Mouse (Mus musculus) limb, embryonic 11.5 days (tissue): ENCODE results near the gene Slc12a9. TPM values are rescaled to one million over a fixed set of nuclear protein-coding genes. Genes with fewer than 3 reads are reported as not detected.
A peak's percentile ranks its signal among the peaks of the same experiment; 100 is the strongest.

Experiments used
- ATAC-seq: fragments of 200-750 bp; cut with Nextera tagmentation; 2 replicates; pipeline ENCODE4 v1.8.0; 2017; ENCODE audit warnings: low read depth; ENCODE audit not compliant: insufficient number of reproducible peaks, low FRiP score, low TSS enrichment
- DNase-seq: peaks from one replicate; pipeline ENCODE4 v3.0.0-alpha.2; 2015; ENCODE audit warnings: low spot score
- H3K27ac ChIP-seq: fragments of 300-500 bp; sonication (generic); replicated peaks from 2 replicates; pipeline ENCODE4 v1.5.1; 2014; ENCODE audit warnings: low read depth, mild to moderate bottlenecking, low read length
- H3K27me3 ChIP-seq: fragments of 300-500 bp; sonication (generic); 2 replicates; pipeline ENCODE4 v1.6.1; 2014; ENCODE audit warnings: mild to moderate bottlenecking, low read length, mixed read lengths; ENCODE audit not compliant: control insufficient read depth, insufficient read depth
- H3K36me3 ChIP-seq: fragments of 300-500 bp; sonication (generic); 2 replicates; pipeline ENCODE4 v1.6.1; 2014; ENCODE audit warnings: mild to moderate bottlenecking, low read length, moderate library complexity, mixed read lengths; ENCODE audit not compliant: control insufficient read depth, insufficient read depth
- H3K4me1 ChIP-seq: fragments of 300-500 bp; sonication (generic); 2 replicates; pipeline ENCODE4 v1.6.1; 2014; ENCODE audit warnings: low read length, mixed read lengths; ENCODE audit not compliant: control insufficient read depth, insufficient read depth
- H3K4me2 ChIP-seq: fragments of 300-500 bp; sonication (generic); 2 replicates; pipeline ENCODE4 v1.6.1; 2014; ENCODE audit warnings: low read depth, mild to moderate bottlenecking, moderate library complexity; ENCODE audit not compliant: severe bottlenecking
- H3K4me3 ChIP-seq: fragments of 300-500 bp; sonication (generic); 2 replicates; pipeline ENCODE4 v1.5.1; 2014; ENCODE audit warnings: low read depth, low read length
- H3K9ac ChIP-seq: fragments of 300-500 bp; sonication (generic); 2 replicates; pipeline ENCODE4 v1.6.1; 2014; ENCODE audit warnings: mild to moderate bottlenecking, low read length
- H3K9me3 ChIP-seq: fragments of 300-500 bp; sonication (generic); 2 replicates; pipeline ENCODE4 v1.6.1; 2016; ENCODE audit warnings: low read length; ENCODE audit not compliant: control insufficient read depth
- WGBS: fragments of 180-500 bp; shearing (Covaris S2); extraction: QIAGEN DNeasy Blood & Tissue Kit; methylation state at CpG from one replicate; pipeline ENCODE4 v1.1.7; 2014; 5-methylcytosine and 5-hydroxymethylcytosine counted together
- polyA plus RNA-seq: library from polyadenylated mRNA; unstranded; fragments of >200 nt; fragmentation: Nextera tagmentation; extraction: Ambion mirVana; gene quantifications from 2 replicates; pipeline ENCODE4 v1.2.1, GENCODE M21; 2014

Gene Slc12a9
- polyA plus RNA-seq, 1 experiment from 2014 or later: 4.7 TPM

DNA sequence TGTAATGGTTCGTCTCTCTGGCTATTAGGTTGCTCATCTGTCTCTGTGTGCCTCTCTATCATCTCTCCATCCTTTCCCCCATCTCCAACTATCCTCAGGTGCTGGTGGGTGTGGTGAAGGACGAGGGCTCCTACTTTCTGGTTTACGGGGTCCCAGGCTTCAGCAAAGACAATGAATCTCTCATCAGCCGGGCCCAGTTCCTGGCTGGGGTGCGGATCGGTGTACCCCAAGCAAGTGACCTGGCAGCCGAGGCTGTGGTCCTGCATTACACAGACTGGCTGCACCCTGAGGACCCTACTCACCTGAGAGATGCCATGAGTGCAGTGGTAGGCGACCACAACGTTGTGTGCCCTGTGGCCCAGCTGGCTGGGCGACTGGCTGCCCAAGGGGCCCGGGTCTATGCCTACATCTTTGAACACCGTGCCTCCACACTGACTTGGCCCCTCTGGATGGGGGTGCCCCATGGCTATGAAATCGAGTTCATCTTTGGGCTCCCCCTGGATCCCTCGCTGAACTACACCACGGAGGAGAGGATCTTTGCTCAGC, 41.9 kb downstream of the Slc12a9 start:
- H3K4me1 ChIP-seq: peaks cover 28% of the 10 kb centered on the region
- no peak overlapping the region for H3K4me2 ChIP-seq
- no peak overlapping the region for H3K9ac ChIP-seq
- no peak overlapping the region for H3K4me3 ChIP-seq
- no peaks in the 10 kb centered on the region for H3K9me3 ChIP-seq
- H3K36me3 ChIP-seq: peaks cover 13% of the 10 kb centered on the region
- H3K27ac ChIP-seq: no peak overlapping the region
- peaks cover 51% of the 10 kb centered on the region for H3K27me3 ChIP-seq
- no peak for DNase-seq
- ATAC-seq: no peak
- 76% methylated on average over 15 of the region's 15 CpGs for WGBS

GRCm38 (mm10) chr5:137290677-137291076, 42.7 kb downstream of the Slc12a9 start:
- ATAC-seq (no peak), DNase-seq (peak; percentile 69)
- Histone ChIP-seq H3K4me3 (no peak overlapping the region), H3K27ac (no peak overlapping the region), H3K36me3 (peaks cover 5% of the 10 kb centered on the region; the same call in 1 of the 2 replicates), H3K4me2 (no peak overlapping the region), H3K4me1 (peaks cover 28% of the 10 kb centered on the region), H3K9ac (no peak overlapping the region; the same call in 1 of the 2 replicates), H3K27me3 (peaks cover 51% of the 10 kb centered on the region), H3K9me3 (no peaks in the 10 kb centered on the region)
- 23% methylated on average over 15 of the region's 15 CpGs for WGBS

GRCm38 (mm10) chr5:137289591-137290365, 43.6 kb downstream of the Slc12a9 start:
- Histone ChIP-seq H3K9ac (no peak overlapping the region), H3K9me3 (no peaks in the 10 kb centered on the region), H3K27ac (no peak overlapping the region), H3K27me3 (peaks cover 51% of the 10 kb centered on the region), H3K4me2 (peak overlapping the region; percentile 2; the same call in 1 of the 2 replicates), H3K36me3 (no peaks in the 10 kb centered on the region), H3K4me1 (peaks cover 22% of the 10 kb centered on the region), H3K4me3 (0 out of 2 replicates have a peak overlapping the region, but pooled peaks have one; percentile 30)
- DNase-seq: no peak
- no peak for ATAC-seq
- WGBS: 48% methylated on average over 13 of the region's 13 CpGs

GRCm38 (mm10) chr5:137288999-137289470, 44.4 kb downstream of the Slc12a9 start:
- no peaks in the 10 kb centered on the region for H3K9me3 ChIP-seq
- no peak overlapping the region for H3K9ac ChIP-seq
- H3K36me3 ChIP-seq: no peaks in the 10 kb centered on the region
- no peak for ATAC-seq
- H3K4me1 ChIP-seq: peaks cover 20% of the 10 kb centered on the region
- peak overlapping the region; percentile 34 for H3K4me2 ChIP-seq
- peaks cover 51% of the 10 kb centered on the region for H3K27me3 ChIP-seq
- peak; percentile 60 for DNase-seq
- 1% methylated on average over 25 of the region's 25 CpGs for WGBS
- no peak overlapping the region for H3K27ac ChIP-seq
- H3K4me3 ChIP-seq: peak overlapping the region; percentile 30; the same call in 1 of the 2 replicates

DNA sequence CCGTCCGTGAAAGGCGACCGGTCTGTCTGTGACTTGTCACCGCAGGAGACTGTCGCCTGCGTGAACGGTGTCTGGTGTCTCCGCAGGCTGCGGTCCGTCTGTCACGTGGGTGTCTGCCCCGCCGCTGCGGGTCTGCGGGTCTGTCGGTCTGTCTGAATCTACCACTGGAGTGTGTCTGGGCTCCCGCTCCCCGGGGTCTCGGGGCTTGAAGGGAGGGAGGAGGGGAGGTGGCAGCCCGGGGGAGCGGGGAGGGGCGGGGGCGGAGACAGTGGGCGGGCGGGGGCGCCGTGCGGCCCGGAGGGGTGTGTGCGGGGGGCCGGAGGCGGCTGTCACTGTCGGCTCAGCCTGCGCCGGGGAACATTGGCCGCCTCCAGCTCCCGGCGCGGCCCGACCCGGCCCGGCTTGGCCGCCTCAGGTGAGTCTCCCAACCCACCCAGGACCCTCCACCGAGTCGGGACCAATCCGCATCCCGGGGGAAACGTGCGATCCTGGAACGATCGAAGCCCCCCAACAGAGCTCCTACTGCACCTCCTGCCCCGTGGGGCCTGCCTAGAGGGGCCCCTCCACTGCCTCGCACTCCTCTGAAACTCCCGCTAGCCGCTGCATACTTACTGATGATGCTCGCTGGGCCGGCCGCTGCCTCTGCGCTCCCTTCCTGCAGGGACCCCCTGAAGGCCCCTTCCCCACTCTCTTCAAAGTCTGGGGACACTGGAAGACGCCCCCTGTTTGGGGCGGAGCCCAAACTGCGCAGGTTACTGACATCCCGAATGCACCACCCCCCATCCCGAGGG, 45.2 kb downstream of the Slc12a9 start:
- DNase-seq (peak; percentile 48), ATAC-seq (peak; percentile 23; the same call in 1 of the 2 replicates)
- H3K9ac ChIP-seq: peak overlapping the region; percentile 8
- under 1% methylated on average over 62 of the region's 65 CpGs for WGBS
- H3K9me3 ChIP-seq: no peaks in the 10 kb centered on the region
- H3K4me3 ChIP-seq: peak overlapping the region; percentile 30
- peaks cover 51% of the 10 kb centered on the region for H3K27me3 ChIP-seq
- H3K27ac ChIP-seq: no peak overlapping the region
- peak overlapping the region; percentile 47 for H3K4me2 ChIP-seq
- H3K4me1 ChIP-seq: peaks cover 18% of the 10 kb centered on the region
- no peaks in the 10 kb centered on the region for H3K36me3 ChIP-seq

DNA sequence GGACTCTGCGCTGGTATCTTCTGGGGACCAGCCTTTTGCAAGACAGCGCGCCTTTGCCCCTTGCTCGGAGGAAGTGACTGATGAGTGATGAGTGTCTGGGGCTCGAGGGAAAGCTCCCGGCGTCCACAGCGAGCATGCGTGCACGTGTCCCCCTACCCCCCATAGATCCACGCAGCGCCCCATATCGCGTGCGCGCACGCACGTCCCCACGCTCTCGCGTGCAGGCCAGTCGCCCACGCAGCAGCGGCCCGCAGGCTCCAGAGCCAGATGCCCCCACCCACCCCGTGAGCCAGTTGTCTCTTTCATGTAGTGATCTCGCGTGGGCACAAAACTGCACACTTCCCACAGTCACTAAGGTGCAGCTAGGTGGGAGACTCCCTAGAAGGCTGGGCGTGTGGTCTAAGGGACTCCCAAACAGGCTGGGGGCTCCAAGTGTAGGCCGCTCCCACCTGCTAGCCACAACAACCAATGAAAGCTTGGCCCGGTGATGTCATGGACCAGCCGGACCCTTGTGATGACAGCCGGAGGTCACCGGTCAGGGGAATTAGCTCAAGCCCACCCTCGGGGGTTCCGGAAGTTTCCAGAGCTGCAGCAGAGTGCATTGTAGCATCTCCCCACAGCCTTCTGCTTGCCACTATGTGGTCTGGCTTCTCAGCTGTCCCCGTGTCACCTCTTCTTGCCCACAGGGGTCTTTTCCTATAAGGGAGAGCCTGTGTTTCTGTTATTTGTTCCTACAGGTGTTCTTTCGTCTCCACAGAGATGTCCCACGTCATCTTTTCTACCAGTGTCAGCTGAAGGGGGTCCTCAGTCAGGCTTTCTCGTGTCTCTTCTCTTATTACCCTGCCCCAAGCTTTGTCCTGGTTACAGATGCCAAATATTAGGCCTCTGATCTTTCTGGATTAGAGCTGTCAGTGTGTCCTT, 46.1 kb downstream of the Slc12a9 start, which contains the start of gene Ache:
Gene Ache, plus strand, starts transcription at position 488 of the 921 bp plus-strand sequence.
- Histone ChIP-seq H3K4me1 (peaks cover 16% of the 10 kb centered on the region), H3K36me3 (no peaks in the 10 kb centered on the region), H3K27ac (no peak within 1 kb of the TSS), H3K9me3 (no peaks in the 10 kb centered on the region), H3K9ac (peak within 1 kb of the TSS; percentile 8), H3K4me3 (peak within 1 kb of the TSS; percentile 30), H3K27me3 (peaks cover 47% of the 10 kb centered on the region), H3K4me2 (peak within 1 kb of the TSS; percentile 67)
- whole genome bisulfite sequencing: 1% methylated on average over 40 of the region's 40 CpGs
- peak; percentile 63 for DNase-seq
- ATAC-seq: peak; percentile 32; the same call in 1 of the 2 replicates

DNA sequence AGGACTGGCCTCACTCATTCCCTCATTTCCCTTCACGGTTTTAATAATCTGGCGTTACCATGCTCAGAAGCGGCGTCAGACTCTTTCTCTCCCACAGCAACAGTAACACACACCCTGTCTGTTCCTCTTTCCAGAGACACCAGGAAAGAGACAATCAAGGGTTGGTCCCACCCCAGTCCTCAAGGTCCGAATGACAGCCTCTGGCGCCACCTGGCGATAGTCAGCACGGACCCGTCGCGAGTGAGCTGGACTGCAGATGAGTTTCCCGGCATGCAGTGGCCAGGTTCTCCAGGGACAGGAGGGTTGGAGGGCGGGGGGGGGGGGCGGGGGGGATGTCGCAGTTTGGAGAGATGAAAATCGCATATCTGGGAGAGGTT, 46.8 kb downstream of the Slc12a9 start:
- DNase-seq: peak; percentile 90
- 1% methylated on average over 13 of the region's 16 CpGs for WGBS
- Histone ChIP-seq H3K4me2 (peak overlapping the region; percentile 67), H3K27ac (no peak overlapping the region), H3K9ac (no peak overlapping the region), H3K4me1 (peaks cover 16% of the 10 kb centered on the region), H3K9me3 (no peaks in the 10 kb centered on the region), H3K27me3 (peaks cover 41% of the 10 kb centered on the region), H3K4me3 (peak overlapping the region; percentile 28), H3K36me3 (no peaks in the 10 kb centered on the region)
- ATAC-seq: 0 out of 2 replicates have a peak, but pooled peaks have one; percentile 35
